Mouse (Mus musculus) liver, postnatal 0 days (tissue): Measurements from ENCODE around the gene Slc35f6. TPM values are rescaled to one million over a fixed set of nuclear protein-coding genes. Genes with fewer than 3 reads are reported as not detected.
"Not testable (repeated sequence)": the region's sequence is repeated elsewhere in the genome, so short reads cannot be mapped to it uniquely, and the experiment has no call there.

ENCODE experiments used
- ATAC-seq: fragments of 200-750 bp; cut with Nextera tagmentation; 2 replicates; pipeline ENCODE4 v1.8.0; 2017; ENCODE audit warnings: mild to moderate bottlenecking, moderate library complexity
- DNase-seq: peaks from one replicate; pipeline ENCODE4 v3.0.0-alpha.2; 2016
- H3K27ac ChIP-seq: fragments of 300-500 bp; sonication (generic); 2 replicates; pipeline ENCODE4 v1.5.1; 2014; ENCODE audit warnings: antibody characterized with exemption, moderate library complexity, mild to moderate bottlenecking, low read depth
- H3K27me3 ChIP-seq: fragments of 300-500 bp; sonication (generic); 2 replicates; pipeline ENCODE4 v1.6.1; 2014; ENCODE audit warnings: low read length, control low read depth, mixed read lengths; ENCODE audit not compliant: insufficient read depth
- H3K36me3 ChIP-seq: fragments of 300-500 bp; sonication (generic); replicated peaks from 2 replicates; pipeline ENCODE4 v1.6.1; 2014; ENCODE audit warnings: mild to moderate bottlenecking, control low read depth, low read length, moderate library complexity, mixed read lengths; ENCODE audit not compliant: insufficient read depth
- H3K4me1 ChIP-seq: fragments of 300-500 bp; sonication (generic); 2 replicates; pipeline ENCODE4 v1.6.1; 2014; ENCODE audit warnings: antibody characterized with exemption, mild to moderate bottlenecking, control low read depth; ENCODE audit not compliant: insufficient read depth
- H3K4me2 ChIP-seq: fragments of 300-500 bp; sonication (generic); 2 replicates; pipeline ENCODE4 v1.6.1; 2014; ENCODE audit warnings: low read depth, mild to moderate bottlenecking, low read length, moderate library complexity, mixed read lengths
- H3K4me3 ChIP-seq: fragments of 300-500 bp; sonication (generic); 2 replicates; pipeline ENCODE4 v1.5.1; 2014; ENCODE audit warnings: low read depth, low read length
- H3K9ac ChIP-seq: fragments of 300-500 bp; sonication (generic); replicated peaks from 2 replicates; pipeline ENCODE4 v1.6.1; 2014; ENCODE audit warnings: mild to moderate bottlenecking, moderate library complexity
- H3K9me3 ChIP-seq: fragments of 300-500 bp; sonication (generic); 2 replicates; pipeline ENCODE4 v1.6.1; 2016; ENCODE audit warnings: mild to moderate bottlenecking, control low read depth, low read length, mixed read lengths
- CTCF ChIP-seq: sonication (generic); IDR thresholded peaks from 2 replicates; pipeline ENCODE4 v1.5.1; 2016; ENCODE audit warnings: antibody characterized with exemption, low read depth
- EP300 ChIP-seq: IDR thresholded peaks from 2 replicates; pipeline ENCODE4 v1.6.1; 2016; ENCODE audit warnings: antibody characterized with exemption, low read depth, mild to moderate bottlenecking
- WGBS: fragments of 180-500 bp; shearing (Covaris S2); extraction: QIAGEN DNeasy Blood & Tissue Kit; methylation state at CpG from one replicate; pipeline ENCODE4 v1.1.7; 2014; ENCODE audit not compliant: insufficient replicate concordance; 5-methylcytosine and 5-hydroxymethylcytosine counted together
- microRNA-seq: library from miRNA; unstranded; fragments of <30 nt; microRNA quantifications from one replicate; pipeline ENCODE4, GENCODE M21; 2016
- polyA plus RNA-seq: library from polyadenylated mRNA; unstranded; fragments of >200 nt; fragmentation: Nextera tagmentation; extraction: Ambion mirVana; gene quantifications from 2 replicates; pipeline ENCODE4 v1.2.1, GENCODE M21; 2015

The Slc35f6 gene
- polyA plus RNA-seq, 1 experiment from 2014 or later, result 13.8 TPM

DNA sequence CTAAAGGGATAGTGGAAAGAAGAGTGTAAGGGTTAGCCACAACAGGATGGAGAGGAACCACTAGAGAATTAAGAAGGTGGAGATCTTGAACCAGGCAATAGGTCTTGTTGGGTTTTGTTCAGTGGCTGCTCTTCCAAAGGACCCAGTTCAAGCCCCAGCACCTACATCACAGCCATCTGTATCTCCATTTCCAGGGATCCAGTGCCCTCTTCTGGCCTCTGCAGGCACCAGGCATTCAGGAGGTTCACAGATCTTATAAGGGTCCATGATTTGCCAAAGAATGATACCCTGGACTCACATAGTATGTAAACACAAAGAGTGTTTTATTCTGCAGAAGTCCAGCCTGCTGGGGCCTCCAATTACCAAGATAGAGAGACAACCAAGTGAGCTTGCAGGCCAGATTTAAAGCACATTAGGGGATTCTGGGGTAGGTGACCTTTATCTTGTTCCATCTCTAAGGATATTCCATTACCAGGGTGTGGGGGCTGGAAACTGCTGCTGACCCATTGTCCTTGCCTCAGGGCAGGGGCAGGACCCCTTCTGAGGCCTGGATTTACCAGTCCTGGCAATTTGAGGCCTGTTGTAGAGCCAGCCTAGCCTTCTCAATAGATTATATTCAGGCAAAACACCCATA, 35.4 kb downstream of the Slc35f6 start:
- Histone ChIP-seq H3K9me3 (no peaks in the 10 kb centered on the region), H3K36me3 (no peaks in the 10 kb centered on the region), H3K4me2 (no peak overlapping the region), H3K4me3 (no peak overlapping the region), H3K27ac (no peak overlapping the region), H3K9ac (no peak overlapping the region), H3K4me1 (no peaks in the 10 kb centered on the region), H3K27me3 (no peaks in the 10 kb centered on the region)
- no peak for TF ChIP-seq EP300
- peak; percentile 59 for TF ChIP-seq CTCF
- no peak for DNase-seq
- no peak for ATAC-seq

- no peak for DNase-seq
- Histone ChIP-seq H3K36me3 (no peaks in the 10 kb centered on the region), H3K27me3 (no peaks in the 10 kb centered on the region), H3K4me3 (no peak overlapping the region), H3K4me1 (no peaks in the 10 kb centered on the region), H3K9me3 (no peaks in the 10 kb centered on the region), H3K4me2 (no peak overlapping the region), H3K9ac (no peak overlapping the region), H3K27ac (no peak overlapping the region)
- TF ChIP-seq CTCF, result peak; percentile 48
- no peak for TF ChIP-seq EP300
- 65% methylated on average over 3 of the region's 3 CpGs for WGBS
- no peak for ATAC-seq
These were observed 36.3 kb downstream of the Slc35f6 start for GRCm38 (mm10) chr5:30683993-30684392.

DNA sequence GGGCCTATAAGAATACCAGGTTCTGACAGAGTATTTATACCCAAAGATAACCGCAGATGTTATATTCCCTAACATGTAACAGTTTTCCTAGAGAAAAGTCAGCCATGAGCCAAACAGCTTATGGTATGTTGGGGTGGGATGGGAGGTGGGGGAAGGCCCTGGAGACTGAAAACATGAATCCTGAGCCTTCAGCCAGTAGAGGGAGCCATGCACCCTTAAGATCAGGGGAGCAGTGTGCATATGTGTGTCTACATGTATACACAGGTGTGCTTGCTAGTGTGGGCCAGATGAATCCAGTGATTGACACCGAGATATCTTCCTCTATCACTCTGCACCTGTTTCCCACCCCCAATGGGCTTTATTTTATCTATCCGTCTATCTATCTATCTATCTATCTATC, 39.0 kb downstream of the Slc35f6 start:
- 58% methylated on average over 3 of the region's 3 CpGs for whole genome bisulfite sequencing

GRCm38 (mm10) chr5:30700361-30701000, 52.7 kb downstream of the Slc35f6 start:
- no peak for ATAC-seq
- H3K27me3 ChIP-seq, result no peaks in the 10 kb centered on the region
- no peaks in the 10 kb centered on the region for H3K36me3 ChIP-seq
- no peak overlapping the region for H3K4me2 ChIP-seq
- no peak for DNase-seq
- no peak overlapping the region for H3K4me3 ChIP-seq
- no peaks in the 10 kb centered on the region for H3K9me3 ChIP-seq
- H3K27ac ChIP-seq, result no peak overlapping the region
- H3K4me1 ChIP-seq, result peaks cover 5% of the 10 kb centered on the region; the same call in 1 of the 2 replicates
- WGBS, result 65% methylated on average over 8 of the region's 8 CpGs
- no peak overlapping the region for H3K9ac ChIP-seq
- TF ChIP-seq EP300, result no peak
- TF ChIP-seq CTCF, result no peak

More for the DNA sequence above, 39.0 kb downstream of the Slc35f6 start:
- H3K27me3 ChIP-seq, result no peaks in the 10 kb centered on the region
- ATAC-seq (no peak), DNase-seq (peak; percentile 38)
- no peak overlapping the region for H3K4me3 ChIP-seq
- H3K27ac ChIP-seq, result no peak overlapping the region
- H3K9me3 ChIP-seq, result no peaks in the 10 kb centered on the region
- no peaks in the 10 kb centered on the region for H3K36me3 ChIP-seq
- no peak overlapping the region for H3K9ac ChIP-seq
- peak; percentile 71 for TF ChIP-seq CTCF
- TF ChIP-seq EP300, result no peak
- no peaks in the 10 kb centered on the region for H3K4me1 ChIP-seq
- H3K4me2 ChIP-seq, result no peak overlapping the region

DNA sequence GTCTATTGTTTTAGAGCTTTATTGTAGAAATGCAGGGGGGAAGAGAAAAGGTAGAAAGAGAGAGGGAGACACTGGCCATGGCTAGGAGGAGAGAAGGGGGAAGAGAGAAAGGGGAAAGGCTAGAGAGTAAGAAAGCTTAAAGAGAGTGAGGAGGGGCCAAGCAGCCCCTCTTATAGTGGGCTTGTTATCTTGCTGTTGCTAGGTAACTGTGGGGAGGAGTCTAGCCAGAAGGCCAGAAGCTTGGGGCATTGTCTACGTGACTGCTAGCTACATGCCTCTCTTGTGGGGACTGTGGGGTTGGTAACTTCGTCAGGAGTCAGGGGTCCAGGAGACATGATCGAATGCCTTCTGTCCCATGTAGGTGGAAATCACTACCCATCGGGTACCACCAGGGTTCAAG, 53.6 kb downstream of the Slc35f6 start:
- not testable (repeated sequence) for H3K9me3 ChIP-seq, H3K27me3 ChIP-seq, DNase-seq, H3K36me3 ChIP-seq, H3K4me2 ChIP-seq, H3K9ac ChIP-seq, H3K27ac ChIP-seq, ATAC-seq, H3K4me1 ChIP-seq, H3K4me3 ChIP-seq
- 52% methylated on average over 4 of the region's 4 CpGs for WGBS

DNA sequence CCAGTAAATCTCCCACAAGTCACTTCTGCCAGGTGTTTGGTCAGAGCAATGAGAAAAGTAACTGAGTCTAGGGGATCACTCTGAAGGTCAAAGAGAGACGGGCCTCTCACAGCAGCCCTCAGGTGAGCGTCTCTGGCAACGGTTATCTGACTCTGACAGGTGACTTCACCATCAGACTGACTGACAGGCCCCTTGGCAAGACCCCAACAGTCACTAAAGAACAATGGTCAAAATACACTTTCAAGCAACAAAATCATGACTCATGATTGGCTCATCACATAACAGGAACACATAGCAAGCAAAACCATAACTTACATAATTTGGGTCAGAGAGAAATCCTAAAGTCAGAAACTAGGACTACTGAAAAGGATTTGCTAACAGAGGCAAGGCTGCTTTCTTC, 54.1 kb downstream of the Slc35f6 start:
- Histone ChIP-seq H3K4me1 (peaks cover 5% of the 10 kb centered on the region; the same call in 1 of the 2 replicates), H3K27ac (no peak overlapping the region), H3K4me2 (no peak overlapping the region), H3K9ac (no peak overlapping the region), H3K36me3 (no peaks in the 10 kb centered on the region), H3K4me3 (no peak overlapping the region), H3K9me3 (no peaks in the 10 kb centered on the region), H3K27me3 (no peaks in the 10 kb centered on the region)
- WGBS, result 58% methylated on average over 3 of the region's 3 CpGs
- TF ChIP-seq CTCF (no peak), EP300 (no peak)
- DNase-seq (no peak), ATAC-seq (no peak)

Small RNA genes within 50 kb of the gene (microRNA-seq; reads per million reads assigned to microRNA genes)
- gene Mir5625, result not detected

Other genes starting within 250 kb of the Slc35f6 start
- gene Otof, start 186.0 kb upstream of the Slc35f6 start, polyA plus RNA-seq, result not detected in 2 replicates
- gene 1700001C02Rik, start 181.9 kb upstream of the Slc35f6 start, polyA plus RNA-seq, result not detected in 2 replicates
- not detected in 2 replicates for gene Cib4, start 102.1 kb upstream of the Slc35f6 start, polyA plus RNA-seq
- 0.26 and 0.46 TPM in 2 replicates for gene Kcnk3, start 59.8 kb upstream of the Slc35f6 start, polyA plus RNA-seq
- gene Cenpa, start 18.8 kb downstream of the Slc35f6 start, polyA plus RNA-seq, result 135 and 145 TPM in 2 replicates
- gene Dpysl5, start 63.6 kb downstream of the Slc35f6 start, polyA plus RNA-seq, result 0.05 TPM in 1 of 2 replicates, not detected in the other
- 7.4 and 8.0 TPM in 2 replicates for gene Mapre3, start 166.7 kb downstream of the Slc35f6 start, polyA plus RNA-seq
- gene Tmem214, start 220.1 kb downstream of the Slc35f6 start, polyA plus RNA-seq, result 32.1 and 33.0 TPM in 2 replicates
- gene Agbl5, start 240.8 kb downstream of the Slc35f6 start, polyA plus RNA-seq, result 3.1 and 3.2 TPM in 2 replicates